Mouse (Mus musculus): ENCODE measurements at regions not wholly inside any gene's neighbourhood (a gene's known extent, or its start where the extent isn't known, plus 50 kb on each side); places are given as distances from the start of the nearest gene placed in this dataset.

GRCm38 (mm10) chr4:125186246-125186645 lies 58.6 kb upstream of the Zc3h12a start:
- Histone ChIP-seq H3K36me3 (no peaks in the 10 kb centered on the region), H3K4me1 (peaks cover 3% of the 10 kb centered on the region; the same call in 1 of the 2 replicates), H3K9me3 (replicated peaks) (no peaks in the 10 kb centered on the region), H3K27me3 (ENCODE audit: low read depth, poor library complexity, severe bottlenecking) (peaks cover 32% of the 10 kb centered on the region), H3K4me3 (no peak overlapping the region), H3K27ac (no peak overlapping the region)
- DNase-seq (ENCODE audit: low spot score): no peak
- WGBS: 69% methylated on average over 9 of the region's 9 CpGs

GRCm38 (mm10) chr4:125185076-125185475 lies 57.4 kb upstream of the Zc3h12a start:
- H3K4me1 ChIP-seq: no peaks in the 10 kb centered on the region
- H3K4me3 ChIP-seq: no peak overlapping the region
- DNase-seq (ENCODE audit: low spot score): no peak
- no peaks in the 10 kb centered on the region for H3K9me3 ChIP-seq (replicated peaks)
- no peak overlapping the region for H3K27ac ChIP-seq
- H3K36me3 ChIP-seq: no peaks in the 10 kb centered on the region
- 86% methylated on average over 5 of the region's 5 CpGs for WGBS
- H3K27me3 ChIP-seq (ENCODE audit: low read depth, poor library complexity, severe bottlenecking): peaks cover 25% of the 10 kb centered on the region; the same call in 1 of the 2 replicates

GRCm38 (mm10) chr4:125180947-125181346 lies 53.3 kb upstream of the Zc3h12a start:
- no peak overlapping the region for H3K27ac ChIP-seq
- DNase-seq (ENCODE audit: low spot score): no peak
- H3K36me3 ChIP-seq: no peaks in the 10 kb centered on the region
- peaks cover 10% of the 10 kb centered on the region; the same call in 1 of the 2 replicates for H3K27me3 ChIP-seq (ENCODE audit: low read depth, poor library complexity, severe bottlenecking)
- no peaks in the 10 kb centered on the region for H3K9me3 ChIP-seq (replicated peaks)
- WGBS: 80% methylated on average over 6 of the region's 6 CpGs
- no peak overlapping the region for H3K4me3 ChIP-seq
- H3K4me1 ChIP-seq: peaks cover 16% of the 10 kb centered on the region

GRCm38 (mm10) chr4:125178552-125178951 lies 50.9 kb upstream of the Zc3h12a start:
- Histone ChIP-seq H3K4me1 (peaks cover 34% of the 10 kb centered on the region), H3K4me3 (no peak overlapping the region), H3K9me3 (replicated peaks) (no peaks in the 10 kb centered on the region), H3K27ac (no peak overlapping the region), H3K27me3 (ENCODE audit: low read depth, poor library complexity, severe bottlenecking) (no peaks in the 10 kb centered on the region), H3K36me3 (no peaks in the 10 kb centered on the region)
- 94% methylated on average over 3 of the region's 3 CpGs for WGBS
- no peak for DNase-seq (ENCODE audit: low spot score)

GRCm38 (mm10) chr4:125177666-125178065 lies 50.0 kb upstream of the Zc3h12a start:
- Histone ChIP-seq H3K4me3 (no peak overlapping the region), H3K36me3 (no peaks in the 10 kb centered on the region), H3K9me3 (replicated peaks) (no peaks in the 10 kb centered on the region), H3K27me3 (ENCODE audit: low read depth, poor library complexity, severe bottlenecking) (peaks cover 2% of the 10 kb centered on the region; the same call in 1 of the 2 replicates), H3K4me1 (peaks cover 34% of the 10 kb centered on the region), H3K27ac (no peak overlapping the region)
- no peak for DNase-seq (ENCODE audit: low spot score)
- 69% methylated on average over 6 of the region's 6 CpGs for WGBS
